In the genomic region with DNA sequence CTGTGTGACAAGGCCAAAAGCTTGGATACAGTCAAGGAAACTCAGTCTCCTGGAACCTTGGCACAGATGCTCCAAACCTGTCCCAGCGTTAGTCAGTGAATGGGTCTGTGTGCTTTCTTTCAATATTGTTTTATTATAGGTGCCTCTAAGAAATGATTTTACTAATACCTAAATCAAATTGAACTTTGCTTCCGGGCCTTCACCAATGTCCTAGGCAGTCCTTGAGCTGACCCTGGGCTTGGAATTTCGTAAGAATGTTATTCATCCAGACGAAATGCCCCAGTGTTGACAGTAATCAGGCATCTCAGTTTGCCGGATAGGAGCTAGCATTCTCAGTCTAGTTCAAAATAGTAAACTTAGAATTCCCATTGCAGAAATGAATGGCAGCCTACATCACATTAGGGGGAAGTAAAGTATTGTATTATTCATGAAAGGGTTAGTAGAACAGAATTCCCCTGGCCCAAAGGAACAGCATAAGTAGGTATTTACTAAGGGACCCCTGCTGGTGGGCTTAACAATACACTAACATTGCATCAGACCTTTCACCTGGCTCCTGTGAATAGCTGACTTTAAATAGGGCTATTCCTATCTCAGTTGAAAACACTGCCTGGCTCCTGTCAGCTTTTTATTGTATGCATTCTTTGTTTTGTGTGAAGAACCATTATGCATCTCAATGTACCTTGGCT, we compare ENCODE assay signal across 23 mouse cellular contexts. TPM values are rescaled to one million over a fixed set of nuclear protein-coding genes. Genes with fewer than 3 reads are reported as not detected.
A peak's percentile ranks its signal among the peaks of the same experiment; 100 is the strongest.
DNase-seq lines count a peak whose midpoint lies in the region; ATAC-seq and TF ChIP-seq lines count a peak whose summit lies in the region.
"Had no signal": no experiment of that assay in that cellular context is flagged by ENCODE, and none has a peak within 500 bp of the region (broad histone marks: within the 10 kb centered on the region; RNA-seq: fewer than 3 reads in every experiment).

No protein-coding gene starts in this region.

- H3K79me2 ChIP-seq in liver, adult 2 months (ENCODE audit: control insufficient read depth, insufficient read depth, low read length) = peaks cover 9% of the 10 kb centered on the region; the same call in 1 of the 2 replicates

- peaks cover 14% of the 10 kb centered on the region for H3K4me1 ChIP-seq in liver, adult 2 months (ENCODE audit: control insufficient read depth, insufficient read depth, low read length)
- peaks cover 29% of the 10 kb centered on the region for H3K4me1 ChIP-seq in liver, embryonic 12.5 days
- peaks cover 5% of the 10 kb centered on the region; the same call in 1 of the 2 replicates for H3K4me1 ChIP-seq in brown adipose tissue, adult 24 weeks (ENCODE audit: control insufficient read depth, insufficient read depth, insufficient read length, low read length)

- ATAC-seq in liver, embryonic 12.5 days = no peak
- ATAC-seq: forebrain, embryonic 13.5 days; forebrain, embryonic 16.5 days; intestine, postnatal 0 days had no signal

- no peak overlapping the region for H3K27ac ChIP-seq in liver, adult 2 months (replicated peaks; ENCODE audit: insufficient read depth, low read depth, low read length)
- no peak overlapping the region for H3K27ac ChIP-seq in liver, embryonic 12.5 days
- H3K27ac ChIP-seq in brown adipose tissue, adult 24 weeks (replicated peaks; ENCODE audit: low read depth, low read length) = peak overlapping the region; percentile 78
- H3K27ac ChIP-seq: forebrain, embryonic 10.5 days; forebrain, embryonic 13.5 days; heart, embryonic 13.5 days; hindbrain, embryonic 12.5 days; hindbrain, embryonic 15.5 days had no signal

- DNase-seq in adrenal gland, adult 2 months = peak; percentile 50
- no peak for DNase-seq in adrenal gland, adult 18-20 months (ENCODE audit: low spot score in 2 of 2)
- peak; percentile 63 for DNase-seq in liver, adult 2 months (ENCODE audit: extremely low read depth, low read depth, low spot score)
- peak; percentile 4 for DNase-seq in MN1 (ENCODE audit: low spot score)
- DNase-seq in spleen, postnatal 4 days (ENCODE audit: low spot score in 2 of 2) = no peak
- DNase-seq in kidney, postnatal 10 days = no peak
- DNase-seq: adrenal gland, adult 8-10 months; adrenal gland, postnatal 25 days; cerebellum, adult 18-20 months; cerebellum, adult 9-10 months; cerebellum, postnatal 14 days; gastrocnemius, postnatal 10 days; gastrocnemius, postnatal 36 days; heart, postnatal 14 days had no signal

- no peak for TF ChIP-seq CTCF in liver, adult 2 months (IDR thresholded peaks at IDR 0.05; ENCODE audit: low read depth, low read length)

- WGBS in liver, adult 2 months = 26% methylated on average over 5 of the region's 5 CpGs
- 77% methylated on average over 5 of the region's 5 CpGs for WGBS in liver, embryonic 12.5 days (ENCODE audit: insufficient replicate concordance)

- H3K4me3 ChIP-seq in liver, adult 2 months (ENCODE audit: insufficient read depth, low read depth, low read length) = no peak overlapping the region
- no peak overlapping the region for H3K4me3 ChIP-seq in liver, embryonic 12.5 days
- H3K4me3 ChIP-seq in brown adipose tissue, adult 24 weeks (ENCODE audit: insufficient read depth, low read depth, low read length) = no peak overlapping the region
- H3K4me3 ChIP-seq: forebrain, embryonic 10.5 days; forebrain, embryonic 13.5 days; heart, embryonic 13.5 days; hindbrain, embryonic 12.5 days; hindbrain, embryonic 15.5 days had no signal

- no peak for TF ChIP-seq POLR2A in liver, adult 2 months (IDR thresholded peaks at IDR 0.05; ENCODE audit: extremely low read depth, insufficient read depth, low read length)

- no peaks in the 10 kb centered on the region; the same call in 1 of the 2 replicates for H3K36me3 ChIP-seq in liver, adult 2 months (ENCODE audit: control insufficient read depth, insufficient read depth, low read length)
- H3K36me3 ChIP-seq in liver, embryonic 12.5 days = peaks cover 33% of the 10 kb centered on the region

- no peaks in the 10 kb centered on the region for H3K27me3 ChIP-seq in liver, adult 2 months (ENCODE audit: control insufficient read depth, insufficient read depth, low read length)
- H3K27me3 ChIP-seq in liver, embryonic 12.5 days (replicated peaks) = no peaks in the 10 kb centered on the region
- H3K27me3 ChIP-seq: forebrain, embryonic 13.5 days; heart, embryonic 13.5 days; hindbrain, embryonic 12.5 days; hindbrain, embryonic 15.5 days had no signal

- H3K4me2 ChIP-seq in liver, embryonic 12.5 days = no peak overlapping the region
- H3K4me2 ChIP-seq: forebrain, embryonic 13.5 days; heart, embryonic 13.5 days; hindbrain, embryonic 12.5 days; hindbrain, embryonic 15.5 days had no signal

- H3K9ac ChIP-seq in liver, adult 2 months (ENCODE audit: low read depth, low read length) = no peak overlapping the region
- no peak overlapping the region for H3K9ac ChIP-seq in liver, embryonic 12.5 days
- H3K9ac ChIP-seq: forebrain, embryonic 13.5 days; heart, embryonic 13.5 days; hindbrain, embryonic 12.5 days; hindbrain, embryonic 15.5 days had no signal

- no peaks in the 10 kb centered on the region for H3K9me3 ChIP-seq in liver, embryonic 12.5 days (replicated peaks)
- H3K9me3 ChIP-seq: forebrain, embryonic 10.5 days; forebrain, embryonic 13.5 days; heart, embryonic 13.5 days; hindbrain, embryonic 12.5 days; hindbrain, embryonic 15.5 days had no signal

RNA-seq across cellular contexts. Expression of gene Mrps24, which starts 13.1 kb away (rescaled TPM):
- total RNA-seq in adrenal gland, adult 2 months (2021) = 100 to 1,000 TPM; 137 to 178 TPM
- 740 and 796 TPM in 2 replicates for polyA plus RNA-seq in adrenal gland, adult 2 months (2012; rRNA removed)
- 100 to 1,000 TPM; 127 to 172 TPM for total RNA-seq in adrenal gland, adult 18-20 months (2021)
- 90.7 and 107 TPM in 2 replicates for total RNA-seq in liver, adult 2 months (2014; rRNA removed)
- 269 and 290 TPM in 2 replicates for polyA plus RNA-seq in liver, adult 2 months (2012; rRNA removed)
- 143 and 149 TPM in 2 replicates for polyA plus RNA-seq in liver, embryonic 12.5 days (2016; fragmentation: Nextera tagmentation; extraction: Ambion mirVana)
- polyA plus RNA-seq in brown adipose tissue, adult 24 weeks (2012; ENCODE audit: insufficient read depth, insufficient read length, missing spikeins) = 191 and 238 TPM in 2 replicates

RNA-seq across cellular contexts. Expression of gene Urgcp, which starts 59.8 kb away (rescaled TPM):
- total RNA-seq in adrenal gland, adult 2 months (2021) = 10 to 100 TPM; 63.8 to 65.2 TPM
- polyA plus RNA-seq in adrenal gland, adult 2 months (2012; rRNA removed) = 30.6 and 34.0 TPM in 2 replicates
- 10 to 100 TPM; 70.4 to 74.7 TPM for total RNA-seq in adrenal gland, adult 18-20 months (2021)
- total RNA-seq in liver, adult 2 months (2014; rRNA removed) = 9.5 and 12.3 TPM in 2 replicates
- polyA plus RNA-seq in liver, adult 2 months (2012; rRNA removed) = 15.2 and 16.8 TPM in 2 replicates
- 13.4 and 14.6 TPM in 2 replicates for polyA plus RNA-seq in liver, embryonic 12.5 days (2016; fragmentation: Nextera tagmentation; extraction: Ambion mirVana)
- 30.8 and 34.1 TPM in 2 replicates for polyA plus RNA-seq in brown adipose tissue, adult 24 weeks (2012; ENCODE audit: insufficient read depth, insufficient read length, missing spikeins)

Comparison
In these comparisons a context has a peak if more than half of its experiments do, and no peak if none do; other contexts are left out.
1. DNase-seq: peak in adrenal gland, adult 2 months (single experiment), liver, adult 2 months (single experiment) and MN1 (single experiment); none in adrenal gland, adult 18-20 months (0 of 2), spleen, postnatal 4 days (0 of 2) and kidney, postnatal 10 days (single experiment).